Mouse (Mus musculus) embryo, embryonic 11.5 days (tissue): ENCODE measurements at regions not wholly inside any gene's neighbourhood (a gene's known extent, or its start where the extent isn't known, plus 50 kb on each side); places are given as distances from the start of the nearest gene placed in this dataset.

Experiments
- DNase-seq: peaks from one replicate; pipeline ENCODE4 v3.0.0-alpha.2; 2012; ENCODE audit warnings: low read depth, low spot score

DNA sequence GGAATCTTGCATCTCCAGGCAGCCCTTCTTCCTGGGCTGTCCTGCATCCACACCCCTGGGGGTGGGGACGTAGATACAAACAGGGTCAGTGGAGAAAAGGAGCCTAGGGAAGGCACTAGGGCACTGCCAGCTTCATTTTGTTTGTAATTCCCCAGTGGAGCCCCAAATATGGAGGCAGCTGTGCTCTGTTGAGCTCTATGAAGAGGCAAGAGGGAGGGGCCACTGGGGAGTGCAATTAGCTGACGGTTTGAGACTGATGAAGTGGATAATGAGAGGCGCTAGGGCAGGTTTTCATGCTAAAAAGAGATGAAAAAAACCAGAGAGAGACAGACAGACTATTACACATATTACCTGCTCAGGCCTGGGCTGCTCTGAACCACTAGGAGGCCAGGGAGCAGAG is 135.8 kb upstream of the Grik3 start:
- DNase-seq, result no peak

DNA sequence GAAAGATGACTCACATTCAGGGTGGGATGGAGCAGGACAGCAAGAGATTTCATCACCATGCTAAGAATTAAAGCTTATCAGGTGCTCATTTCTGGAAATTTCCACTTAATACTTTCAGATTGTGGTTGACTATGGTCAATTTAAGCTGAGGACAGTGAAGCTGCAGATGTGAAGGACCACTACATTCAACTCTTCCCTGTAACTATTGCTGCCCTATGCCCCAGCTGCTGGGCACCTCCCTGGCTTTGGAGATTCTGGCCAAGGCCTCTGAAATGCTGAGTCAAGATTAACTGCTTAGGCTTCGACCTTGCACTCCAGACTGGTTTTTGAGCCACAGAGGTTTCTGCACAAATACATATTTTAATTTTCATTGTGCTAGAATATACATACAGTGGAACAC is 140.4 kb upstream of the Grik3 start:
- DNase-seq, result no peak

DNA sequence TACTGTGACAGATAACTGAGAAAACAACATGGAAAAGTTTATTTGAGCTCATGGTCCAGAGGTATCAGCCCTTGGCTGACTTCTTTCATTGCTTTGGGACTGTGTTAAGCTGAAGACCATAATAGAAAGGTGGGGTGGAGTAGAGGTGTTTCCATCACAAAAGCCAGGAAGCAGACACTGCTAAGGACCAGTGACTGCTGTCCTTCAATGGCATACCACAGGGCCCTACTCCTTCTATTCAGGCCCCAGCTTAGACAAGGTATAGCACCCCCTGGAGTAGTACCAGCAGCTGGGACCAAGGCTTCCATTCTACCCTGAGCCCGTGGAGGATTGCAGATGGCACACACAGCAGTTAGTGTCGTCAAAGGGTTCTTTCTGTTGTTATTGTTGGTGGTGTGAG is 151.4 kb upstream of the Grik3 start:
- no peak for DNase-seq

DNA sequence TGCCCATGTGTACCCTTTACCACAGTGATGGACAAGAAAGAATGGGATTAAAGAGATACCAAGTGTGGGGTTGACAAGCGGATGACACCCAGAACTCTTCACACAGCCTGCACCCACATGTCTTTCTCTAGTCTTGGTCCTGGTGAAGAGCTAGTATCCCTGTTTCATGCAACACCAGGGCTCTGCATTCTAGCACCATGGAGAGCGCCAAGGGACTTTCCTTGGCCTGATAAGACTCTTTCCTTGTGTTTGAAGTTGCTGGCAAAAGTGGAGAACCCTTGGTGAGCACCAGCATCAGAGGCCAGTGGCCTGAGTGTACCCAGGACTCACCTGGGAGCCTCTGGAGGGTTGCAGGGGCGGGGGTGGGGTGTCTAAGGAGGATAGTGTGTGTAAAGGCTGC is 161.7 kb upstream of the Grik3 start:
- peak; percentile 47 for DNase-seq

DNA sequence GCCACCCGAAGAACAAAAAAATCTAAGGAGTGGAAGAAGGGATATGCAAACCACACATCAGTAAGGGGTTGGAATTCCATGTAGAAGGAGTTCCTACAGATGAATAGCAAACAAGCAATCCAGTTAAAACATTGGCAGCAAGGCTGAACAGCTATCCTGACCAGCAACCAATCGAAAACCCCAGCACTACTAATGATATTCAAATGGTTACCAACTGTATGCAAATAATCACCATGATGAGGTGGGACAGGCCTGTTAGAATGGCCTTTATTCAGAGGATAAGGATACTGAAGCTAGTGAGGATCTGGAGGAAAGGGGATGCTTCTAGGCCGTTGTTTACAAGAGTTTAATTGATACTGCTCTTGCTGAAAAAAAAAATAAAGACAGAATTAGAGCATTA is 166.0 kb upstream of the Grik3 start:
- no peak for DNase-seq

DNA sequence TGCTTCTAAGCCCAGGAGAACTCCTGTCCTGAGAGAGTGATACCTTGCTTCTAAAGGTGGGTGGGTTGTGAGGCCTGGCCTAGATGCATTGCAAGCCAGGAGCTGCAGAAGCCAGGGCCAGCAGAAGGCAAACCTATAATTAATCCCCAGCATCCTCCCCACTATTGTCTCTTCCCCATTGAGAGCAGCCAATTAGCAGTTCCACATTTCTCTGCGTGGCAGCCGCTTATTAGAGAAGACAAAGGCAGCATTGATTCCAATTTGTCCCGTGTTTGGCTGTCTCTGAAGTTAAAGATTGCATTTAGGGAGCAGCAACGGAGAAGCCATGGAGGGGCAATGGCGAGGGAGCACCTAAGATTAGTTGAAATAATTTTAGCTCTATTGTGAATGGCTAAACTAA is 171.2 kb upstream of the Grik3 start:
- DNase-seq, result no peak

DNA sequence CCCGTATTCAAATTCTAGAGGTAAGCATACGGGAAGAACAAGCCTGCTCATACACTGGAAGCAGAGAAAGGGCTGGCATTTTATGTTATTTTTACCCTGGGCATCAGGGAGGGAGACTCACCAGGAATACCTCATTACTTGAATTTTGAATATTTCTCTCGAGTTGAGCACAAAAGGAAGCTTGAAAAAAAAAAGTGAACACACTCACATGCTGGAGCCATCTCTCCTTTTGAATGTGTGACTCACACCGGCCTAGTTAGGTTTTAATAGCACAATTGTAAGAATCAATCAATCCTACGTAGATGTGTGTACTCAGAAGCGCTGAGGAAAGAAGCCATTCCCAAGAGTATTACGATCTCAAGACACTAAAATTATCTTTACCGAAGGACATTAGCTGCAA is 172.2 kb upstream of the Grik3 start:
- no peak for DNase-seq

DNA sequence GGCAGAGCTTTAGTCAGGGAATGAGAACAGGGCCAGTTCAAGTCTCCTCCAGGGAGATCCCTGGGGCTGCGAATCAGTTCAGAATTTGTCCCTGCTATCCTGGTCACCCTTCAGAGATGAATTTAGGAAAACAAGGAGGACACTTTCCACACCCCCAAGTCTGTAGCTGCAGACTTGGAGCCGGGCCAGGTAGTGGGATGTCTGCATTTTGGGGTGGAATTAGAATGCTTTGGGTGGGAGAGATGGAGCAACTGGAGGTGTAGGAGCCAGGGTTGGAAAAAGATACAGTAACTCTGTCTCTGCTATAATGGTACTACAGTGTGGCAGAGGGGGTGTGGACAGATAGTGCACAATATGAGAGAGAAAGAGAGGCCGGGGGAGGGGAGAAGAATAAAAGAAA is 173.6 kb upstream of the Grik3 start:
- no peak for DNase-seq

DNA sequence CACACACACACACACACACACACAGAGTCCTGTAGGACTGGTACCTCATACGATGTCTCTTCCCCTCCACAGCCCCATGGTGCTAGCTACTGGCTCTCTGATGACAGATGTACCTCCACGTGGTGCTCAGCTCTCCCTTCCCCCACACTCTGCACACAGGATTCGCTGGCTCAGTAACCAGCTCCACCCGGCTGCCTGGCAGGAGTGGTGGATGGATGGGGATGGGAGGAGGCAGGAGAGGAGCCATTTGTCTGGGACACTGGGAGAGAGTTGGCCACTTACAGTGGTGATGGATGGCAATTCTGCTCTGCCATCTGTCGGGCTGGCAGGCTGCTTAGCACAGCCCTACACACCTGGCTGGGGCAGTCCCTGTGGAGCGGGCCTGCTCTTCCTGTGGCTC is 174.7 kb upstream of the Grik3 start:
- DNase-seq, result no peak

DNA sequence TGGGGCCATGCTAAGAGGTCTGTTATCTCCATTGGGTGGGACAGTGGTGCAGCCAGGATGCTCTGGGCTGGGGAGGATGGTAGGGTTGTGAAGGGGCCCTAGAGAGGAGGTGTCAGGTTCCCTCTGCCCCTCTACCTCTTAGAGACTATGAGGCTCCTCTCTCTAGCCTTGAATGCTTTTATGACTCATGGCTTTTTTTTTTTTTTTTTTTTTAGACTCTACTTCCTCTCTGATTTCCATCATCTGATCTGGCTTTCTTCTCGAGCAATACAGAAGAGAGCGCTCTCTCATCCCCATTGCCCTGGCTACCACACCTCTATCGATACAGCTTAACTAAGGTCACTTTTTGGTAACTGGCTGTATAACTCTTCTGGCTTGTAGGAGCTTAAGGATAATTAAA is 176.6 kb upstream of the Grik3 start:
- no peak for DNase-seq

DNA sequence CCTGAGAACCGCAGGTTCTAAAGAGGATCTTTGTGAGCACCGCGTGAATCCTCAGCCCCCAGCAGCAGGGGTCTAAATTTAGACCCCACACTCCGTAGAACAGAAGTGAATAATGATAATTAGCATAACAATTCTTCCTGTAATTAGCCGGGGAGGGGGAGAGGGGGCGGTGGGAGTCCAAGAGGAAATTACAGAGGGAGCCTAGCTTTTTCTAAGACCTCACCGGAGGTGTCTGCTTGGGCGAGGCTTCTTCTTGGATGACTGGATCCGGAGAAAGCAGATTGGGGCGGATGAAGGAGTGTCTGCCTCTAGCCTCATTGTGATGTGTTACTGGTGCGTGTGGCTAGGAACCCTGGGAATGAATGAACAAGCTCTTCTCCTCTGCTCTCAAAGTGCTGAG is 177.2 kb upstream of the Grik3 start:
- no peak for DNase-seq

DNA sequence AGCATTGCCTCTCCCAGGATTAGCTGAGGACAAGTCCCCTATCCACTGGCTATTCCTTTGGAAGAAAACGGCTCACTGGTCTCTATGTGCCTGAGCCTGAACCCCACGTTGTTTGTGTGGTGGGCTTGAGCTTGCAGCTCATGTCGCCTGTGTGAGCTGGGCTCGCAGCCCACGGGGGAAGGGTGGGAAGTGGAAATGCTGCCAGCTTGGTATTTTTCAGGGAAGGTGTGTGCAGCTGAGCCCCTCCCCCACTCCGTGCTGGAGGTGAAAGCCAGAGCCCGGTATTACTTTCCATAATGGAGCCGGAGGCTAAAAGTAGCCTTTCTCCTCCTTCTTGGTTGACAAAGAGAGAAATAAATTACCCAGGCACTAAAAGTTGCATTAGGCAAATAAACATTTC is 180.5 kb upstream of the Zc3h12a start:
- DNase-seq, result no peak

DNA sequence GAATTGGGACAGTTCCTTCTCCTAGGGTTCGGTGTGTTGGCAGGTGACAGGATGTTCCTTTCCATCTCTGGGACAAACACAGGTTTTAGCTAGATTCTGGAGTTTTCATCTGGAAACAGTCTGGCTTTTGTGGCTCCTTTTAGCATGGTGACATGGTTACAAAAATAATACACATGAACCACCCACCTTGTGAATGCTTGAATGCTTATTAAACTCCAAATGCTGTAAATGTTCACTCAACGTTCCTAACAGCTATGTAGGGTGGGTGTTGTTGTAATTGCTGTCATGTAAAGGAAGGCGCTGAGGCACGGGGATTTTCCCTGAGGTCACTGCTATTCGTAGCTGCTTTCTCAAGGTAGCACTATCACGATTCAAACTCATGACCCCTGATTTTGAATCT is 178.1 kb upstream of the Zc3h12a start:
- DNase-seq, result no peak

DNA sequence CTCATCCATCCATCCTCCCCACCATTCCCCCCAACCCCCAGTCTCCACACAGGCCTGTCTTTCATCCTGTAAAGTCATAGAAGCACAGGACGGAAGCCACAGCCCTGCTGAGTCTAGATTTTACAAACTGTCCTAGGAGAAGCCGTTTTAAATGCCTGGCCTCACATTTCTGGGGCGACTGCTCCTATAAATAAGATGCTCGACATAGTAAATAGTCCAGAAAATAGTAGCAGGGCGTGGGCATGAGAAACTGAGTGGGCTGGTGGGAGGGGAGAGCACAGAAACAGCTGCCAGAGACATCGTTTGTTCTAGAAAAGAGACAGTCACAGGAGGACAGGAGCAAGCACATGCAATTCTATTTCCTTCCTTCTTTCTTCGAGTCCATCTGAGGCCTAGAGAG is 175.0 kb upstream of the Zc3h12a start:
- DNase-seq, result no peak

DNA sequence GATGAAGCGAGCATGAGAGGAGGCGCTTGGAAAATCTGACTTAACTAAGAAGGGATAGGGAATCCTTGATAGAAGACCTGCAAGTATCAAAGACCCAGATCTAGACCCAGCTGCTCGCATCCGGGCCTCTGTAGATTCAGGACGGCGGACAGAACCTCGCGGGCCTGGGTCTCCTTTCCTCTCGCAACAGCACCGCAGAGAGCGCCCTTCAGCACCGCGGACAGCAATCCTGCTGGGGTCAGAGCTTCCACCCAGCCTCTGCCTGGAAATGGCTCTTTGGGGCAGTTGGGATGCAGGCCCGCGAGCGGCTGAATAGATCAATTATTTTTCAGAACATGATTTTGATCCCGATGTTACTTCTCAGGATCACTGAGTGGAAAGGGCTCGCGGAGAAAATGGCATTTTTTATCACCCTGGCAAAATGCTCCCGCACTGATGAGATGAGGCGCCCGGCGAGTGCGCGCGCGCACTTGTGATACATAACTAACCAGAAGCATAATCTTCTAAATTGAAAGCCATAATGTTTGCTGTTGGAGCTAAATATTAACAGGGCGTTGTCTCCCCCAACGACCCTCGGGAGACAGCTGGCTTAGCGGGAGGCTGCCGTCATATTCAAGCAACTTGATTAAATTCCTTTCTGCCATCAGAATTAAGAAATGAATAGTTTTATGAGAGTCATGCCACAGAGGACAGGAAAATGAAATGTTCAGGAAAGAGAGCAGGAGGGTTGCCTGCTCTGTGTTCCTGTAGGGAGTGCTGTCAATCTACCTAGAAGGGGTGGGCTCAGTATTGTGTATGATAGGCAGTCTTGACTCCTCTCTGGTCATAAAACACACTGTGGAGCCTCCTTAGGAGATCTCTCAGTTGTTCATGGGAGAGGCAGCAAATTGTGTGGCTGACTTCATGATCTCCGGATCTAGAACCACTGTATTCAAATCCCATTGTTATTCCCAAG is 173.1 kb upstream of the Zc3h12a start:
- DNase-seq, result peak; percentile 81

DNA sequence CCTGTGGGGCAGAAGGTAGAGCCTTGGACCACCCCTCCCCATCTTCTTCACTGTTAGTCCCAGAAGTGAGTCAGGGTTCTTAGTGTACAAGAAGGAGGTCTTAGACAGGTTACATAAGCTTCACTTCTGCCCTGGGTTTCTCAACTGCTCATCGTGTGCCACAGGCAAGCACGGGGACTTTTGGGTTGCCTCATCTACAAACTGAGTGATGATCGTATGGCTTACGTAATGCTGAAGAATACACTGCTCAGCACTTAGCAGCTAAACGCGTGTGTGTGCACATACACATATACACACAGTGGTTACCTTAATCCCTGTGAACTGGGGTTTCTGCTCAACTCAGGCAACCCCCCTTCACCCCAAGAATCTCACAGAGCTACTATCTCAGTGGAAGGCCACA is 163.1 kb upstream of the Zc3h12a start:
- no peak for DNase-seq

DNA sequence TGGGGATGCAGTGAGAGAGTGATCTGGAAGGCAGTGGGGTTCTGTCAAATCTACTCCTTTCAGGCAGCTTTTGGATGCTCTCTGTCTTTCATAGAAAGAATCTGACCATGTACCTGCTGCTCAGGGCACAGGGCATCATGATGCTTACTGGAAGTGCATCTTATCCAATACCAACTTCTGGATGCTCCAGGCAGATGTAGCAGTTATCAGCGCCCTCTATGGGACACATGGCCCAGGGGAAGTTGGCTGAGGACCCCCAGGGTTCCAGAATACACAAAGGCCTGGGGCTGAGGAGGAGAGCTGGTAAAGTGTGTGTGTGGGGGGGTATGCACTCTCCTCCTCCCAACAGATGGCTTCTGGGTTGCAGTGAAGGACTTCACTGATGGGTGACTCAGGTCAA is 162.1 kb upstream of the Zc3h12a start:
- DNase-seq, result no peak

DNA sequence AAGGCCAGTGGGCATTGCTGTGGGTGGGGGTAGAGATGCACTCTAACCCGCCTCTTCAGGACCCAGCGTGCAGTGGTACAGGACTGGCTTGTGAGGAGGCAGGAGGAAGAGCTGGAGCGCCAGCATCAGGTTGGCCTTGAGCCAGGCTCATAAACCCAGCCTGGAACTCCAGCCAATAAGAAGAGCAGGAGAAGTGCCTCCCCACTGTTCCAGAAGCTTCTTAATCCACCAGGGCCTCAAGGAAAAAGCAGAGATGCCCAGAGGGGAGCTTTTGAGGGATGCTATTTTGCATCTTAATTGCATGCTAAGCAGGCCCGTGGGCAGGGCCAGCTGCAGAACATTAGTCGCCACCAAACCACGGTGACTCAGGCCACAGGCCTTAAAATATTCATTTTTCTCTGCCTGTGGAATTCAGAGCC is 161.4 kb upstream of the Zc3h12a start:
- no peak for DNase-seq

DNA sequence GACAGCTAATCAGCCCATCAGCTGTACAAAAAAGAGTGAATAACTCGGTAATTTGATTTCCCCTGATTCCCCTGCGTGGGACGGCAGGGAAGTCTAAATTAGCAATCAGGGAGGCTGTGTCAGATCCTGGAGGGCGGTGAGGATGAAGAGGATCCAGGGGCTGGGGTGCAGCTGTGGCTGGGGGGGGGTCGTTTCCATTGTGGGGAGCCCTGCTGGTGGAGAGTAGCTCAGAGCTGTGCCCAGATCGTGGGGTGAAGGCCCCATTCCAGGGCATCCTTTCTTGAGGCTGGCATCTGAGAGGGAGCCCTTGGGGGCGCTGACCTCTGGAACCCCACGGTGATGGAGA is 155.3 kb upstream of the Zc3h12a start:
- no peak for DNase-seq

DNA sequence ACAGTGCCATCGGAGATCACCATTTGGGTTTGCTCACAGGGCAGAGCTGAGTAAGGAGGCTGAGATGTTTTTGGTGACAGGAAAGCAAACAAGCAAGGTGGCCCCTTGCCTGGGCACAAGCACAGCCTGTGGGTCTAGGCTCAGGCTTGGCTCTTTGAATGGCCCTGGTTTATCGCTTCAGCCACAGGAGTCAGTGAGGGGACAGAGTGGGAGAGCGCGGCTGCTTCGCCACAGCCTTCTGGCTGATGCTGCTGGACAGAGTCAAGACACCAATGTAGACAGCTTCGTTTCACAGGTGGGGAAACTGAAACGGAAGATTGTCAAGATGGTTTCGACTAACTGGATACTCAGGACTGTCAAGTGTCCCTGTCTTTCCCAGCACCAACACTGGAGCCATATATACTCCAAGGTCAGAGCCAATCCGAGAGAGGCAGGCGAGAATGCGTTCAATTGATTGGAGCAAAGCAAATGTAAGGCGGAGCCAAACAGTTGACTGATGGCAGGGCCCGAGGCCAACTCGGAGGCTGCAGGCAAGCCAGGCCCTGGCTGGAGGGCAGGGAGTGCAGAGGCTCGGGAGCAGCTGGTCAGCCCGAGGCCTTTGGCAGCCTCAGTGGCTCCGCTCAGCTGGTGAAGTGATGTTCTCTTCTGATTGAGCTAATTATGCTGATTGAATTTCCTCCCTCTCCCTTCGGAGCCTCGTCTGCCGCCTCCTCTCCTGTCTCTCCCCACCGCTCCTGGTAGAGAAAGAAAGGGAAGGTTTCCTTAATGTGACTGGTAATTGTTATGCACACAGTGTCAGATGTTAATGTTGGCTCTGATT is 154.7 kb upstream of the Zc3h12a start:
- peak; percentile 61 for DNase-seq

DNA sequence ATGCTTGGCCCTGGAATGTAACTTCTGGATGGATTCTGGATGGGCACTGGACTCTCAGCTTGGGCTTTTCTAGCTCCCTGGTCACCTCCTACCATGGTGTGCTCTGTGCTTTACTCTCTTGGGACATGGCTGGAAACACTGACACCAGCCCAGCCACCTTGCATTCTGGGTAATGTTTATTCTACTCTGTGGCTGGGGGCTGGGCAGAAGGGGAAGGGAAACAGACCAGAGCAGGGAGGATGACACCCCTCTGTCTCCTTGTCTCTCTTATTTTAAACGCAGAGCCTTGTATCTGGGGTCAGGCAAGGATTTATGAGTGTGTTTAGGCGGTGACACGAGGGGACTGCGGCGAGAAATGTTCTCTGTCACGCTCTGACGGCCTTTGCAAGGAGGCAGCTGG is 151.5 kb upstream of the Zc3h12a start:
- DNase-seq, result no peak

DNA sequence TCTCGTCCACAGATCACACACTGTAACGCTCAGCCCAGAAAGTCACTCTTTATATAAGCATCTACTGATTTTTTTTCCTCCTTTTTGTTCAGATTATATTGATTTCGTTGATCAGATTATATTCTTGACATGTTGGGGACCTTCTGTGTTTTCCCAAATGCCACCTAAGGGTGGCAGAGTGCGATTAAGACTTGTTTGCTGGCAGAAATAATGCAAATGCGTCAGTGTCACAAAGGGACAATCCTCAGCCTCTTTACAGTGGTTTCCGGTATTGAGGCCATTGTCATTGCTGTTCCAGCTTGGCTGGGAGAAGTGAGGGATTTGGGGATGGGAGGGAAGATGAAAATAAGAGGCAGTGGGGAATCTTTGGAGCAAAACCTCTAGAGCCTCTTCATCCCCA is 149.2 kb upstream of the Zc3h12a start:
- no peak for DNase-seq

DNA sequence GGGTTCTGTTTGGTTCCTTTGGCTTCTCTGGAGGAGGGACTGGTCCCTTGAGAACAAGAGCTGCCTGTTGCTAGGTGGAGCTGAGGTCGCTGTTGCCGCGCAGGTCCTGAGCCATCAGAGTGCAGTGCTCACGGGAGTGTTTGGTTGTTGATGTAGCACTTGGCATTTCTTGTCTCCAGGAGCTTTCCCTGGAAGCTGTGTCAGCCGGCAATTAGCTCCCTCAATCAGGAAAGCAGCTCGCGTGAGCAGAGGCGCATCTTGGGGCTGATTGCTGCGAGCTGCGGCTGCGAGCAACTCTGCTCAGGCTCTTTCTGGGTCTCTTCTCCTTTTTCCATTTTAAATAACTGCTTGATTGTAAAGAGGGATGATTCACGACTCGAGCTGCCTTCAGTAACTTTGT is 147.6 kb upstream of the Zc3h12a start:
- no peak for DNase-seq
